Mouse (Mus musculus): Measurements from ENCODE around the gene Maco1.
A peak's percentile ranks its signal among the peaks of the same experiment; 100 is the strongest.
"Not testable (repeated sequence)": the region's sequence is repeated elsewhere in the genome, so short reads cannot be mapped to it uniquely, and the experiment has no call there.

Gene Maco1

DNA sequence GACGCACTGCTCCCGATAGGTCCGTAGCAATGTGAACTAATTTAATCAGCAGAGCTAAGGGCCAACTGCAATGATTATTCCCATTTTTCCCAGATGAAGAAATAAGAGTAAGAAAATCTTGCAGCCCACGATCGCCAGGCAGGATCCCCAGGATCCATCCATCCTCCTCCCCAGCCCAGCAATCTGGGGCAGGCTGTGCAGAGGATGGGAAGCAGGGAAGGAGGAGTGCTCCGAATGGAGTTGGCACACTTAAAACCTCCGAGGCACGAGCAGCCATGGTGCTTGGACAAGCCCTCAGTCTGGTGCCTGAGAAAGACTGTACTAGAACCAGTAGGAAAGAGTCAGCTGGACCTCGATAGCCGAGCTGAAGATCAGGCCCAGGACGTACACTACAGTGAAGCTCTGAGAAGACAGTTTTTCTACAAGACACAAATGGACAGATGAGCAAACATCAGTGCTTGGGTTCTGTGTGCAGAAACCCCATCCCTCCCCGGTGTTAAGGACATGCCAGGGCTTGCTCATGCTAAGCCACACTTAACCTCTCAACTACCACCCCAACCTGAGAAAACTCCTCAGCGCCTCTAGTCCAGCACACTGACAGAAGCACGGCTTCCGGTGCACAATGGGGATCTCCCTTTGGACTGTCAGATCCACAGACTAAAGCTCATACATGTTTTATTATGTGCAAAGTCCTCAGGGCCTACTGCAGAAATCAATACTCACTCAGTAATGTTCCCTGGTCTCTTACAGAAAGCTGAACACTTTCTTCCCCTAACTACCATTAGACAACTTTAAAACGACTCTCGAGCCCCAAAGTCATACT, 39.5 kb downstream of the Maco1 start:
- DNase-seq (ENCODE audit: low spot score) = no peak

DNA sequence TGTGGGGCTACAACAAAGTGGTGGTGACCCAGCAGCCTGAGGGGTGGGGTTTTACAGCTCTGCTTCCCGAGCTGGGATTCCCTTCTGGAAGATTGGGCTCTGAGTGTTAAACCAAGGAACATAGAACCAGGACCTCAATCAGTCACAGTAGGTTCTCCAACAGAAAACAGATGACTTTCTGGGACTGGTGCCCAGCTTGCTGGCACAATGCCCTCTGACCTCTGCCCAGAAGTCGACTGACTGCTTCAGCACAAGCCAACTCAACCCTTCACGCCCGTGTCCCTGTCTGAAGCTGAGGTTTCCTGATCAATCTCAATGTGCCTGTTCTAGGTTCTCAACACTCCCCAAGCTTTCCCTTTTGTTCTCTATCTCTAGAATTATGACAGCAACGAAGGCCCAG, 48.4 kb downstream of the Maco1 start:
- no peak for DNase-seq (ENCODE audit: low spot score)

DNA sequence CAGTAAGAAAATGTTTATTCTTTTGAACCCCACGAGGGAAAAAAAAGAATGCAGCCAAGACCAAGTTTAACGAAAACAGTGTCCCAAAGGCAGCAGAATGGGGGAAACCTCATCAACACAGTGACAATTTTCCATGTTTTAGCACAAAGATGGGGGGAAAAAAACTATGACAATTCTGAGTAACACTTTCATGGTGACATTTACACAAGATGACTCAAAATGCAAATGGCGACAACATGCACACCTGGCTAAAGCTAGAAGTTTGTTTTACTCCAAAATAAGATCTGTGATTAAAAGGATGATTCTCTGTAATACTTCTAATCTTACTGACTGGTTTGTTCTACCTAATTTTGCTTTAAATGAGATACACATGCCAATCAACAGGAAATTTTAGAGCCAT, 50.4 kb downstream of the Maco1 start:
- no peak for DNase-seq (ENCODE audit: low spot score)

DNA sequence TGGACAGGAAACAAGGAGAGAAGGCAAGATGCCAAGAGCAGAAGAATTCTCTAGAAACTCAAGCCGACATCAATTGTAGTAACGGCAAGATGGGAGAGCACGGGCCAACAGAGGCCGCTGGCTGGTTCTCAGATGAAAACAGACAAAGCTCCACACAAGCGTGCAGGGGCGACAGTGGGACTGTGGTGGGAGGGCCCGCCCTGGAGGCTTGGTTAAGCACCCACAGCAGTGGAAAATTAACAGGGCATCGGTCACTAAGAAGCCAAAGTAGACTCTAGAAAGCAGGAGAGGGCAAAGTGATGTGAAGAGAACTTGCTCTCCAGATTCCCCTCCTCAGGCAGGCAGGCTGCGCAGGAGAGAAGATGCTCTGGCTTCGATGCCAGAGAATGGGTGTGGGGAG, 51.0 kb downstream of the Maco1 start:
- no peak for DNase-seq (ENCODE audit: low spot score)

DNA sequence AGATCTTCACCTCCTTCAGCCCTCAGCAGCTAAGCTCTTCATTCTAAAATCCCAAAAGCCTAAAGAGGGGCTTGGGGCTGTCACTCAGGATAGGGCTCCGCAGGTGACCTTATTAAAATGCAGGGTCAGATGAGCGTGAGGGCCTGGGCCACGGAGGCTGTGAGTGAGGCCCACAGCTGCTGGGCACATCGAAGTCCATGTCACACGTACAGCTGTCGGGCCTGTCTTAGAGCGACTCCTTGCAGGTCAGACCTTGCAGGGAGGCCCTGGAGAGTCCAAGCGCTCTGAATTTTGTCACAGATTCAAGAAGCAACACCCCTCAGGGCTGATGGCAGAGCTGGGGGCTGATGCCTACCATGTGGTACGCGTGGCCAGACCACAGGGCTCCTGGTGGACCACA, 52.5 kb downstream of the Maco1 start:
- DNase-seq (ENCODE audit: low spot score) = no peak

DNA sequence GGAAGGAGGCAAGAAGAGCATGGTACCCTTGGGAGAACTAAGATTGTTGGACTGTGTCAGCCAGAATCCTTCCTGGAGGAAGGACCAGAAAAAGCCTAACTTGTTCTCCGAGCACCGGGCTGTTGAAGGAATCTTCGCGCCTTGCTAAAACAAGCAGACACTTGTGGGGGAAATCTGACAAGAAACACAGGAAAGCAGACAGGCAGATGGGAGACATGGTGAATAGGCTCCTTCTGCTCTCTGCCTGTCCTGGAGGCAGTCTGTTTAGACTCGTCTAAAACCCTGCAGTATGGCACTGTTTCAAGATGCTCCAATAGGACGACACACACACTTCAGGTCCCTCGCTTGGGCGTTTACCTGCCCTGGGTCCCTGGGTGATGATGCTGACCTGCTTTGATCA, 53.0 kb downstream of the Maco1 start:
- DNase-seq (ENCODE audit: low spot score) = no peak

DNA sequence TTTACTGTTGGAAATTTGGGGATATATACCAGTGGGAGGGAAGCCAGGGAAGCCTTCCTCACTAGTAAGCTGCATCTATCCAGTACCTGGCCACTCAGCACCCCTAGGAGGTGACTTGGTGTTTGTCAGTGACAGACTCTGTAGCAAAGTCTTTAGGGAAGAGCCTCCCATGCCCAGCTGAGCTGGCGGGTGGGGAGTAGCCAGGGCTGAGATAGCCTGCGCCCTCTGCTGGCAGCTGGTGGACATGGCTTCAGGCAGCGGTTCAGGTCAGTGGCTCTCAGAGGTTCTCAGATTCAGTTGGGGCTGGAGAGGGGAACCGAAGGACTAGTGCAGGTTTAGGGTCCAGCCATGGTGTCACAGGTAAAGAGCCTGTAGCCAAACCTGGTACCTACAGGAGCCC, 53.9 kb downstream of the Maco1 start:
- peak; percentile 91 for DNase-seq (ENCODE audit: low spot score)

DNA sequence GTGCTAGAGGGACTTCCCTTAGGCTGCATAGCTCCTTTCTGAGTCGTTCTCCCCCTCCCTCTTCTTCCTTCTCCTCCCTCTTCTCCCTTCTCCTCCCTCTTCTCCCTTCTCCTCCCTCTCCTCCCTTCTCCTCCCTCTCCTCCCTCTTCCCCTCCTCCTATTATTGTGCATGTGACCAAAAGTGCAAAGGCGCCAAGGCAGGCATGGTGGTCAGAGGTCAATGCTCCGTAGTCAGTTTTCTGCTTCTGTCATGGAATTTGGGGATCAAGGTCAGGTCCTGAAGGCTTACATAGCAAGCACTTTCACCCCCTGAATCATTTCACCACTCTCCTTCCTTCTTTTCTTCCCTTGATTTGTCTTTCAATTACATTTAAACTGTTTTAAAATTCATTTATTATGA, 54.3 kb downstream of the Maco1 start:
- no peak for DNase-seq (ENCODE audit: low spot score)

DNA sequence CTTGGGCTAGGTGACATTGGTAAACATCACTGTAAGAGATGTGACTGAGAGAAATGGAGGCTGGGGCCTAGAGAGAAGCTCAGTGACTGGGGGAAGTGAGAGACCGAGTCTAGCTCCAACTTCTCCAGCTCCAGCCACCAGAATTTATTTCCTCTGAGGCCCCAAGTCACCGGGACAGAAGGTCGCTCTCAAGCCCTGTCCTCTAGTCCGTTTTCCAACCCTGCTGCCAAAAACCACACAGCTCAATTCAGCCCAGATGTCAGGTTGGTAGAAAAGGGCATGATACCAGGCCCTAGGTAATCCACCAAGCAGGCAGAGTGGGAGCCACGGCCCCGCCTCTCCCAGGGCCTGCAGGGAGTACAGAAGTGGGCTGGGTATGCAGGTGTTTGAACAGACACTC, 55.5 kb downstream of the Maco1 start:
- no peak for DNase-seq (ENCODE audit: low spot score)

DNA sequence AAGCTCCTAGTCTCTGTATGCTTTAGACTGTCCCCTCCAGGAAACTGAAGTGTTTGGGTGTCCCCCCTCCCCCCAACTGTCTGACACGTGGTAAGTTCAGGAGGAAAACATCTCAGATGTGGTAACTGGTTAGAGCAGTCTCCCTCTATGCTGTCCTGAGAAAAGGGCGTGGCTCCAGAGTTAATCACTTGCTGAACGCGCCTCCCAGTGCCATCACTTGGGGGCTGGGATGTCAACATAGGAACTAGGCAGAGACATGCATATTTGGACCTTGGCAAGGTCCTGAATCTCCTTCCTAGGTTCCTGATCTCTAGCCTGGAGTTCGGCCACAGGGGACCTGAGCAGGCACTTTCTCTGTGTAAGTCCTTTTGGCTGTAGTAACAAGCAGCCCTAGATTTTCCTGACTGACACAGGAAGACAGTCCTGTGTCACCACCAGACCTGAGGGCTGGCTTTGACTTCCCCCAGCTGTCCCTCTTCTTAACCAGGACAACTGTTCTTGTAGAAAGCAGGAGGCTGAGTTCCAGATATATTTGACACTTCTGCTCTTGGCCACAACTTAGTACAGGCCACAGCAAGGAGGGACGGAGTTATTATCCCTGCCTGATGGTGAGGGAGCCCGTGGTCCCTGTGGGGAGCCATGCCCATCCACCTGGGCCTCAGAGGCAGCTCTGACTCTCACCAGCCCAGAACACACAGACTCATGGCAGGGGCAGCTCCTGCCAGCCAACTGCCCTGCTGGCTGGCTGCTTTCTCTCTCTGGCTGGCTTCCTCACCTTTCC, 56.4 kb downstream of the Maco1 start:
- DNase-seq (ENCODE audit: low spot score) = no peak

DNA sequence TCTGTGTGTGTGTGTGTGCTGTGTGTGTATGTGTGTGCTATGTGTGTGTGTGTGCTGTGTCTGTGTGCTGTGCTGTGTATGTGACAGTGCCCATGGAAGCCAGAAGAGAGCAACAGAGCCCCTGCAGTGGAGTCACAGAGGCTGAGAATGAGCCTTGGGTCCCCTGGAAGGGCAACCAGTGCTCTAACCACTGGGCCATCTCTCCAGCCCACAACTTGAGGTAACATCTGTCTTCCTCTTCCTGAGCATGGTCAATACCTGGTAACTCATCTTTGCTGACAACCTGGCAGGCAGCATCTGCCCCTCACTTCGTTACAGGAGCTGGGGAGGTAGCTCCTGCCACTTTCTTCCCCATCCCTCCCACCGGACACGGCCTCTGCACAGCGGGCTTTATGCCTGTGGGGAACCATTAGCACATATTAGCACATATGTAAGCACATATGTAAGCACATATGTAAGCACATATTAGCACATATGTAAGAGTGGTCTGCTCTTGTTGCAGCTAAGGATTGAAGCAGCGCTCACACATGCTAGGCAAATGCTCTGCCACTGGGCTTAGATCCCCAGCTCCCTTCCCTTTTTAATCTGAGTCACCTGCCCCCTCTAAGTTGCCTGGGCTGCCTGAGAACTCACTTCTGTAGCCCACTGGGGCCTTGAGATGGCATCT, 57.2 kb downstream of the Maco1 start:
- DNase-seq (ENCODE audit: low spot score) = no peak

DNA sequence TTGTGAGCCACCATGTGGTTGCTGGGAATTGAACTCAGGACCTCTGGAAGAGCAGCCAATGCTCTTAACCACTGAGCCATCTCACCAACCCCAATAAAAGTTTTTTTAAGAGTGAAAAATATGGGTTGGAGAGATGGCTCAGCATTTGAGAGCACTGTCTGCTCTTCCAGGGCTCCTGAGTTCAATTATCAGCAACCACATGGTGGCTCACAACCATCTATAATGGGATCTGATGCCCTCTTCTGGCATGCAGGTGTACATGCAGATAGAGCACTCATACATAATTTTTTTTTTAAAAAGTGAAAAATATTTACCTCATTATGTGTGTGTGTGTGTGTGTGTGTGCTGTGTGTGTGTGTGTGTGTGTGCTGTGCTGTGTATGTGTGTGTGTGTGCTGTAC, 58.2 kb downstream of the Maco1 start:
- DNase-seq (ENCODE audit: low spot score) = not testable (repeated sequence)

DNA sequence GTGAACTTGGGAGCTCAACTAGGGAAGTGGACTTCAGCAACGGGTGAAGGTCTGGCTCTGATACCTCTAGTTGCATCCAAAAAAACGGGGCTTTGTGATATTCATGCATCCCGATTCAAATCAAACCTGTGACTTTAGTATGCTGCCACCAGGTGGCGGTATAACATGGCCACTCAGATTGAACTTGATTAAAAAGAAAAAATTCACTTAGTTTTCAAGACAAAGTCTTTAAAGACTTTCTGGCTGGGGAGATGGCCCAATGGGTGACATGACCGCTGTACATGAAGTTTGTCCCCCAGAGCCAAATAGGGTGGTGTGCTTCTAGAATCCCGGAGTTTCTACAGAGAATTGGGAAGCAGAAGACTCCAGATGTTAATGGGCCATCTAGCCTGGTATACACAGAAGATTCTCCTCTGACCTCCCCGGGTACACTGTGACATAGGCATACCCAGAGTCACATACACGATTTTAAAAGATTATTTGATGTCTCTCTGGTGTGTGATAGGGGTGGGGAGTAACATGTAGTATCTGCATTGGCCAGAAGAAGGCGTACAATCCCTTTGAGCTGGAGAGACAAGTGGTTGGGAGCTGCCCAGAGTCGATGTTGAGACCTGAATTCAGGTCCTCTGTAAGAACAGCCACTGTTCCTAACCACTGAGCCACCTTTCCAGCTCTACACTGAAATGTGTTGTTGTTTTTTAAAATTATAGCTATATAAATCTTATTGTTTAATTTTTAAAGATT, 59.8 kb downstream of the Maco1 start:
- DNase-seq (ENCODE audit: low spot score) = peak; percentile 86

DNA sequence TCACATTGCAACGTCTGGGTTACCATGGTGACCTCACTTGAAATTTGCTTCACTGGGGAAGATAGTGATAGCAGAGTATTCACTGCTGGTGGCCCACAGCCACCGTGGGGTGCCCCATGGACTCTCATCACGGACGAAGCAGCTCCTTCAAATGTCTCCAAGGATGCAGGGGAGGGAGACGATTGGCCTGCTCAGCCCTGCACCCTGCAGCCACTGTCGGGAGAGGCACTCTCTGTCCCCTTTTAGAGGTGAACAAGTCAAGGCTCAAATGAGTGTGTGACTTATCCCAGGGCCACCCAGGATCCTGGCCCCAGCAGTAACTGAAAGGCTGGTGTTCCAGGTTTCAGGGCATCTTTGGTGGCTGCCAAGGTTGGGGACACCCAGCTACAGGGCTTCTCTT, 61.4 kb downstream of the Maco1 start:
- no peak for DNase-seq (ENCODE audit: low spot score)

DNA sequence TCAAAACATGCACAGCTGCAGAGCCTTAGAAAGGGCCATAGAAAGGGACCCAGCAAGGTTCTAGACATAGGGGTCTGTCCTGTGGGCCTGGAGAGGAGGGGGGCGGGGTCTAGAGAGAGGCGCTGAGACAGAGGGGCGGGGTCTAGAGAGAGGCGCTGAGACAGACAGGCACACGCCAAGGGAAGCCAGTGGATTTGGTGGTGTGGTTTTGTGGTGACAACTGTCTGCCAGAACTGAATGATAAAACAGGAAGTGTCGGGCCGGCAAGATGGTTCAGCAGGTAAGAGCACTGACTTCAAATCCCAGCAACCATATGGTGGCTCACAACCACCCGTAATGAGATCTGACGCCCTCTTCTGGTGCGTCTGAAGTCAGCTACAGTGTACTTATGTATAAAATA, 66.2 kb downstream of the Maco1 start:
- no peak for DNase-seq (ENCODE audit: low spot score)

DNA sequence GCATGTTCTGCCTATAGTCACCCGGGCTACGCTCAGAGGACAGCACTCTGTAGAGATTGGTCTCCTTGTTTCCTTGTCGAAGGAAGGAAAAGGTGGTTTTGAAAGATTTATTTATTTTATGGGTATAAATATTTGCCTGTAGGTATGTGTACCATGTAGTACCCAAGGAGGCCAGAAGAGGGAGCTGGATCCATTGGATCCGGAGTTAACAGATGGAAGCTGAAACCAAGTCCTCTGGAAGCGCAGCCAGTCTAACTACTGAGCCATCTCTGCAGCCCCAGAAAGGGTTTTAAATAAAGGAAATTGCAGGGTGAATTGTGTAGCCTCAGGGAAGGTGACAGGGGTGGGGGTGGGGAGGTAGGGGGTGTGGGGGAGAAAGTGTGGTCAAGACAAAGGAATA, 68.4 kb downstream of the Maco1 start:
- peak; percentile 69 for DNase-seq (ENCODE audit: low spot score)

DNA sequence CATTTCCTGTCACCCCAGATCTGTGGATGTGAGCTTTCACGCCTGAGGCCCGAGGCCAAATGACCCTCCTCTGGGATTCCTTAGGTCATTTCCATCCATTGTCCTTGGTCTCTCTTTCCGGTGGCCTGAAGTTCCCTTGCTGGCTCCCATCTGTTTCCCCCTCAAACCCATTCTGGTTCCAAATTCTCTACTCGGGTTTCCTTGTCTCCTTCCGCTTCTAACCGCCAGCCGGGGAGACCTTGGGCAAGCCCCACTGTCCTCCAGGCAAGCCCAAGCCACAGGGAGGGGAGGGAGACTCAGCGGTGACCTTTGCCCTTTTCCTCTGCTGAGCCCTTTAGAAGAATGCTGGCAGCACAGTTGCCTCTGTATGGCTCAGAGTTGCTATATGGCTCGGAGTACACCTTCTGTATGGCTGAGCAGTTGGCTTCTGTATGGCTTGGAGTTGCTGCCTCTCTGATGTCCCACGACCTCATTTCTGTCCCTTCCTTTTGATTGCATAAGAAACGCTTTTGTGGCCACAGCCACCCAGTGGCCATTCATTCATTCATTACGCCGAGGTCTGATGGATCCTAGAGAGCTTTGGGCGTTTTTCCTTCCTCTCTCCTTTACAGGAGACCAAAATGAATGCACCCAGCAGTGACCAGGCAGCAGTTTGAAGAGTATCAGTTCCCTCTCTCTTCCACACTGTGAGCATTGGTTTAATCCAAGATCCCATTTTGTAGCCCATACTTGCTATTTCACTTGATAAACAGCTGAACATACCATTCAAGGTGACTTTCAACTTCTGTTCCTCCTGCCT, 73.8 kb downstream of the Maco1 start:
- peak; percentile 71 for DNase-seq (ENCODE audit: low spot score)

DNA sequence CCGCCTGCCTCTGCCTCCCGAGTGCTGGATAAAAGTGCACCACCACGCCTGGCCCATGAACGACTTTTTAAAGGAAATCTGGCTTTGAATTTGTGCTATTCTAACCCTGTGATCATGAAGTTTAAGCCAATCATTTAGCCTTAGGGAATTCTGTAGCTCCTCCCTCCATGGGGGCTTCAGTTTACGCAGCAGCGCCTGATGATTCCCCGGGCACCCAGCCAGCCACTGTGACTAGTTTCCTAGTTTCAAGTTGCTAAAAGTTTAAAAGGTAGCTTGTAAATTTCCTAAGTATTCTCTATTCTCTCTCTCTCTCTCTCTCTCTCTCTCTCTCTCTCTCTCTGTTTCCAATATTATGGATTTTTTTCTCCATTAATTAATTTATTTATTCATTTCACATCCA, 76.9 kb downstream of the Maco1 start:
- no peak for DNase-seq (ENCODE audit: low spot score)

DNA sequence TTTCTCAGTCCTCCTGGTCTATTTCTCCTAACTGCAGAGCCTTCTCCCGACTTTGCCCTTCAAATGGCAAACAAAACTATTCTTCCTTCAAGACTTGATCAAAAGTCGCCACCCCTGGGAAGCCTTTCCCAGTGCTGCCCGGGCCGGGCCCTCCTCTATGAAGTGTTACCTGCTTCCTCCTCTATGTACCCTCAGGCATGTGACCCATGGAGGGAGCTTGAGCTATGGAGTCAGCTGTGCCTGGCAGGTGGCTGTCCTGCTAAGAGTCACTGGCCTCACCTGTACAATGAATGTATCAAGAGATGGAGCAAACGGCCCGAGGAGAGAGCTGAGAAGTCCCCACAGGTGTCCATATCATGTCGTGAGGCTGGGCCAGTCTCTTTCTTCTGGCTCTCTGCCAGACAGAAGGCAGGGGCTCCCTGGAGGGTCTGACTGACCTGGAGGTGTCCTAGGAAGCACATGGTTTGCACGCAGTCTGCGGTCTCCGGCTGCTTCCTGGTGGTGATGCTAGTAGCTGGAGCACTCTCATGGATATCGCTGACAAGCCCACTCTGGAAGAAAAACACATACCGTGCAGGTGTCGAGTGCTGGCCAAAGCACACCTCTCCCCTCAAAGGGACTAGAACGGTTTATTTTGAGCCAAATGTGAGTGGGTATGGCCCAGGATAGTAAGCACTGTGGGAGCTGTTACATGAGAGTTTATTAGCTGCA, 77.8 kb downstream of the Maco1 start:
- DNase-seq (ENCODE audit: low spot score) = no peak

DNA sequence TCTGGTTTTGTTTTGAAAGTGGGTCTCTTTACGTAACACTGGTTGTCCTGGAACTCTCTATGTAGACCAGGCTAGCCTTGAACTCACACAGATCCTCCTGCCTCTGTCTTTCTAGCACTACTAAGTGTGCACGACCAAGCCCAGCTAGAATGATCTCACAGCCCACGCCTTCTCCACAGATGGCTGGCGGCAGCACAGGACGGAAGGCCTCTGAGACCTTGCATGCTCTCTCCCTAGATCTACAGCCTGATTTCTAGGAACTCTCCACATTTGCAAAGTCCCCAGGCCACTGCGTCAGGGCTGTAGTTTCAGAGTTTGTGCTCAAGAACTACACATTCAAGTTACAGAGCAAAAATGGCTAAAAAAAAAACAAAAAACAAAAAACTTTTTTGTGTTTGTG, 79.0 kb downstream of the Maco1 start:
- DNase-seq (ENCODE audit: low spot score) = no peak

All from retina, embryonic 14.5 days (tissue).